Mouse (Mus musculus): ENCODE results near the gene Ang4. TPM values are rescaled to one million over a fixed set of nuclear protein-coding genes. Genes with fewer than 3 reads are reported as not detected.

Ang4 gene
- 7.2 and 12.3 TPM in 2 replicates for polyA plus RNA-seq (2015; fragmentation: Nextera tagmentation; extraction: Ambion mirVana)

DNA sequence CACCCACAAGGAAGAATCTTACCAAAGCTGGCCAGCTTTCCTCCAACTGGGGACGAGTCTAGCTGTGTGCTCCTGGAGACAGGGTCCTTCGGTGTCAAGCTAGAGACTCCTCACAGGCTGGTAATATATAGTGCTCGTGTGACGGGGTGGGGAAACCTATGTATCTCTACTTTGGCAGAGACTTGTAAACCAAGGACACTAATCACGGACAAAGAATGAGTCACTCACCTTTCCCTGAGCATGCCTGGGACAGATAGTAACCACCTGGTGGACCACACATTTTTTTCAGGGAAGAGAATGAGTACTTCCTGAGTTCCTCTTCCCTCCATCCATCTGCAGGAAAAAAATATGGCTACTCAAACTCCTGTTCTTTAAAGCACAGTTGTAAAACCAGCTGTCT, at the start of gene Ang4:
Gene Ang4 (minus strand): TSS at position 101 of the 400 bp plus-strand sequence.
- 59% methylated on average over 5 of the region's 5 CpGs for WGBS
- H3K27me3 ChIP-seq (replicated peaks; ENCODE audit: control insufficient read depth, insufficient read depth, low read length), result no peaks in the 10 kb centered on the region
- no peak for TF ChIP-seq CTCF (IDR thresholded peaks at IDR 0.05; ENCODE audit: low read depth)
- H3K9ac ChIP-seq (ENCODE audit: low read depth, low read length), result no peak within 1 kb of the TSS
- no peak within 1 kb of the TSS for H3K27ac ChIP-seq (ENCODE audit: low read depth, low read length)
- H3K4me3 ChIP-seq (ENCODE audit: low read depth, low read length), result no peak within 1 kb of the TSS
- no peaks in the 10 kb centered on the region for H3K36me3 ChIP-seq (ENCODE audit: control insufficient read depth, insufficient read depth)
- H3K9me3 ChIP-seq (ENCODE audit: control insufficient read depth), result no peaks in the 10 kb centered on the region
- no peak for ATAC-seq
- no peaks in the 10 kb centered on the region for H3K4me1 ChIP-seq (replicated peaks; ENCODE audit: control insufficient read depth, insufficient read depth, low read length)
- H3K4me2 ChIP-seq (replicated peaks; ENCODE audit: low read depth), result no peak within 1 kb of the TSS

DNA sequence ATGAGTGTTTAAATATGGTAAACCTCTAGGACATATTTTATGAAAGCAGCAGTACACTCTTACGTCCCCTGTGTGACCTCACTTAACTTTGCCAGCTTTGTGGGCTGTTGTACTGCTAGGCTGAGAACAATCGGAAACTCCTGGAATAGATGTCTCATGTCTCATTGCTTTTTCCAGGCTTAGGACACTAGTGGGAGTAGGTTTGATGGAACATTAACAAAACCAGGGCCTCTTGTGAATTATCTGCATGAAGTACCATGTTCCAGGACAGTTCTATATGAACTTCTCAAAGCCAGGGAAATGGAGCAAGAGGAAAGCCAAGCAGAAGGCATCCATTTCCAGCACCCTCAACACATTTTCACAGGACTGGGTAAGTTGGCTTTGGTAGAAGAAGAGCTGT, 26.4 kb upstream of the Ang4 start, which contains the start of gene AY358078:
Gene AY358078 (plus strand): TSS at position 301 of the 400 bp plus-strand sequence.
- H3K9ac ChIP-seq (ENCODE audit: low read depth, low read length), result no peak within 1 kb of the TSS
- ATAC-seq, result no peak
- no peaks in the 10 kb centered on the region for H3K36me3 ChIP-seq (ENCODE audit: control insufficient read depth, insufficient read depth)
- no peak within 1 kb of the TSS for H3K4me2 ChIP-seq (replicated peaks; ENCODE audit: low read depth)
- WGBS, result 81% methylated on average over 2 of the region's 2 CpGs
- H3K9me3 ChIP-seq (ENCODE audit: control insufficient read depth), result no peaks in the 10 kb centered on the region
- H3K4me1 ChIP-seq (replicated peaks; ENCODE audit: control insufficient read depth, insufficient read depth, low read length), result no peaks in the 10 kb centered on the region
- H3K27me3 ChIP-seq (replicated peaks; ENCODE audit: control insufficient read depth, insufficient read depth, low read length), result no peaks in the 10 kb centered on the region
- no peak within 1 kb of the TSS for H3K27ac ChIP-seq (ENCODE audit: low read depth, low read length)
- H3K4me3 ChIP-seq (ENCODE audit: low read depth, low read length), result no peak within 1 kb of the TSS
- TF ChIP-seq CTCF (IDR thresholded peaks at IDR 0.05; ENCODE audit: low read depth), result no peak

DNA sequence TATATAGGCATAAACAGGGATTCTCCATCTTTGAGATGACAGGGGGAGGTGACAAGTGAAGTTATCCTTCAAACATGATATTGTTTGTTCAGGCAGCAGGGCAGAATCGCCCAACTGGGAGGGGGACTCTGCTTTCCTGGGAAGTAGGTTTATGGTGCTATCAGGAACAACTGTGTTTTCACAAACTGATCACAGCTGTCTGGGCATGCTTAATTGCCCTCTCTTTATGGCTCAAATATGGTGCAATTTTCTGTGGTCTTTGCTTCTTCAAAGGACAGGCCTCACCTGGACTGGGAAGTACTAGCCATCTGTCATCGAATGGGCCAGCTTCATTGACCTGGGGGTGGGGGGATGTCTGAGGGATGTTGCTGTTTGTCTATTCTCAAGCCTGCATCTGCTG, 20.7 kb upstream of the Ang4 start:
- TF ChIP-seq CTCF (IDR thresholded peaks at IDR 0.05; ENCODE audit: low read depth), result no peak
- H3K27ac ChIP-seq (ENCODE audit: low read depth, low read length), result no peak overlapping the region
- no peaks in the 10 kb centered on the region for H3K9me3 ChIP-seq (ENCODE audit: control insufficient read depth)
- 29% methylated on average over 2 of the region's 2 CpGs for WGBS
- no peaks in the 10 kb centered on the region for H3K27me3 ChIP-seq (replicated peaks; ENCODE audit: control insufficient read depth, insufficient read depth, low read length)
- H3K4me2 ChIP-seq (replicated peaks; ENCODE audit: low read depth), result no peak overlapping the region
- no peaks in the 10 kb centered on the region for H3K36me3 ChIP-seq (ENCODE audit: control insufficient read depth, insufficient read depth)
- no peaks in the 10 kb centered on the region for H3K4me1 ChIP-seq (replicated peaks; ENCODE audit: control insufficient read depth, insufficient read depth, low read length)
- no peak overlapping the region for H3K4me3 ChIP-seq (ENCODE audit: low read depth, low read length)
- no peak overlapping the region for H3K9ac ChIP-seq (ENCODE audit: low read depth, low read length)
- peak; percentile 73 for ATAC-seq

DNA sequence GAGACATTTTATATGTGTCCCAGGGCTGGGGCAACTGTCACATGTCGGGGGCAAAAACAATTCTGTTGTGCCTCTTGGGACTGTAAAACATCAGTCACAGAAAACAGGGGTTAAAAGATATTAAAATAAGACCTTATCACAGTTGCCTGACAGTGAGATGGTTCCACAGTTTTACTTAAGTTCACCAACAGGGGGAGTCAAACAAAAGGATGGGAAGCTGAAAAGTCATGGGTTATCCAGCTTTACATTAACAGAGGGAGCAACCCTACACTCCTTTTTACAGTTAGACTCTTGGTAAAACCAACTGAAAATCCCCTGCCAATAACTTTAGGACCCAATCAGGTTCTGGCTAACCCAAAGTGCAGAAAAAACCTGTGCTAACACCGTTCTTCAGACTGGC, 15.8 kb upstream of the Ang4 start:
- H3K27ac ChIP-seq (ENCODE audit: low read depth, low read length), result no peak overlapping the region
- no peaks in the 10 kb centered on the region for H3K4me1 ChIP-seq (replicated peaks; ENCODE audit: control insufficient read depth, insufficient read depth, low read length)
- no peak overlapping the region for H3K9ac ChIP-seq (ENCODE audit: low read depth, low read length)
- H3K4me2 ChIP-seq (replicated peaks; ENCODE audit: low read depth), result no peak overlapping the region
- no peaks in the 10 kb centered on the region for H3K27me3 ChIP-seq (replicated peaks; ENCODE audit: control insufficient read depth, insufficient read depth, low read length)
- 95% methylated on average over 2 of the region's 2 CpGs for WGBS
- no peaks in the 10 kb centered on the region for H3K9me3 ChIP-seq (ENCODE audit: control insufficient read depth)
- no peak for ATAC-seq
- H3K36me3 ChIP-seq (ENCODE audit: control insufficient read depth, insufficient read depth), result no peaks in the 10 kb centered on the region
- peak; percentile 51 for TF ChIP-seq CTCF (IDR thresholded peaks at IDR 0.05; ENCODE audit: low read depth)
- H3K4me3 ChIP-seq (ENCODE audit: low read depth, low read length), result no peak overlapping the region

DNA sequence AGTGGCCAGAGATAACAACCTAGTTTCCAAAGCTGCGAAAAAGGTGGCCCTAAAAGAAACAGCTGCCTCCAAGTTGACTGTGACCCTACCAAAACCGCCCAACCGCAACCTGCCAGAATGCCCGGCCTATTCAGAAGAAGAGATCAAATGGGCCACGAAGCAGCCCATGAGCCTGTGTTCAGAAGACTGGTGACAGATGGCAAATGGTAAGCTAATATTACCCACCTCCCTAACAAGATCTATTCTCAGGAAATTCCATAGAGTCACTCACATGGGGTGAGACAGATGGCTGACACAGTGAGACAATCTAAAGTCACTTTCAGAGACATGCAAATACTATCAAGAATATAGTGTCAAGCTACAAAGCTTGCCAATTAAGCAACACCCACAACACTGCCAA, 13.7 kb upstream of the Ang4 start:
- no peak for ATAC-seq
- Histone ChIP-seq H3K36me3 (ENCODE audit: control insufficient read depth, insufficient read depth) (no peaks in the 10 kb centered on the region), H3K9ac (ENCODE audit: low read depth, low read length) (no peak overlapping the region), H3K4me1 (replicated peaks; ENCODE audit: control insufficient read depth, insufficient read depth, low read length) (no peaks in the 10 kb centered on the region), H3K9me3 (ENCODE audit: control insufficient read depth) (no peaks in the 10 kb centered on the region), H3K27me3 (replicated peaks; ENCODE audit: control insufficient read depth, insufficient read depth, low read length) (no peaks in the 10 kb centered on the region), H3K4me3 (ENCODE audit: low read depth, low read length) (no peak overlapping the region), H3K27ac (ENCODE audit: low read depth, low read length) (no peak overlapping the region), H3K4me2 (replicated peaks; ENCODE audit: low read depth) (no peak overlapping the region)
- no peak for TF ChIP-seq CTCF (IDR thresholded peaks at IDR 0.05; ENCODE audit: low read depth)
- 87% methylated on average over 5 of the region's 5 CpGs for WGBS

DNA sequence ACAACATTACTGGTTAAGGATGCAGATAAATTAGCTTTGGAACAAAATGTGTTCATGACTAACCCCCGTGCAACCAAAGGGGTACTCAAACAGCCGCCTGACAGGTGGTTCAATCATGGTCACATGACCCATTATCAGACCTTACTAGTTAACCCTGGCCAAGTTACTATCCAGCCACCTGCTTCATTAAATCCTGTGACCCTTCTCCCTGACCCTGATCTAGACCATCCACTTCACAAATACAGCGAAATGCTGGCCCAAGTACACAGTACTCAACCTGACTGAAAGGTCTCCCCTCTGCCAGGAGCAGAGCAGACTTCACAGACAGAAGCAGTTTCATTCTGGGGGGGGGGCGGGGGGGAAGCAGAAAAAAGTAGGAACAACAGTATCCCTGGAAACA, 12.9 kb upstream of the Ang4 start:
- ATAC-seq, result no peak
- Histone ChIP-seq H3K4me3 (ENCODE audit: low read depth, low read length) (no peak overlapping the region), H3K27me3 (replicated peaks; ENCODE audit: control insufficient read depth, insufficient read depth, low read length) (no peaks in the 10 kb centered on the region), H3K4me2 (replicated peaks; ENCODE audit: low read depth) (no peak overlapping the region), H3K4me1 (replicated peaks; ENCODE audit: control insufficient read depth, insufficient read depth, low read length) (no peaks in the 10 kb centered on the region), H3K9ac (ENCODE audit: low read depth, low read length) (no peak overlapping the region), H3K9me3 (ENCODE audit: control insufficient read depth) (no peaks in the 10 kb centered on the region), H3K36me3 (ENCODE audit: control insufficient read depth, insufficient read depth) (no peaks in the 10 kb centered on the region), H3K27ac (ENCODE audit: low read depth, low read length) (no peak overlapping the region)
- WGBS, result 68% methylated on average over 4 of the region's 4 CpGs
- no peak for TF ChIP-seq CTCF (IDR thresholded peaks at IDR 0.05; ENCODE audit: low read depth)
